Mouse (Mus musculus) CH12.LX (cell line): Measurements from ENCODE around the gene I0C0044D17Rik. TPM values are rescaled to one million over a fixed set of nuclear protein-coding genes. Genes with fewer than 3 reads are reported as not detected.

Experiments used
- DNase-seq: peaks from one replicate; pipeline ENCODE4 v3.0.0-alpha.2; 2013; ENCODE audit errors: extremely low read depth
- H3K27ac ChIP-seq: 2 replicates; pipeline ENCODE4 v1.5.1; 2012; ENCODE audit warnings: low read depth, mild to moderate bottlenecking, control low read depth, moderate library complexity; ENCODE audit not compliant: insufficient read depth
- H3K27me3 ChIP-seq: replicated peaks from 2 replicates; pipeline ENCODE3; 2012; ENCODE audit warnings: inconsistent platforms
- H3K36me3 ChIP-seq, 2 experiments: replicated peaks in 1 of 2; 2 replicates each; pipeline versions ENCODE3 to v1.6.1; 2012; ENCODE audit warnings: inconsistent platforms in 1 of 2, low read length in 1 of 2, mild to moderate bottlenecking in 1 of 2, mixed read lengths in 1 of 2, moderate library complexity in 1 of 2; ENCODE audit not compliant: control insufficient read depth in 1 of 2, insufficient read depth in 1 of 2
- H3K4me1 ChIP-seq, 2 experiments: 2 replicates each; pipeline ENCODE4 v1.6.1; 2012; ENCODE audit warnings: inconsistent platforms in 1 of 2, moderate library complexity in 1 of 2; ENCODE audit not compliant: insufficient read depth in 2 of 2, control insufficient read depth in 1 of 2
- H3K4me2 ChIP-seq: 2 replicates; pipeline ENCODE4 v1.6.1; 2012; ENCODE audit warnings: low read depth, mild to moderate bottlenecking, control low read depth; ENCODE audit not compliant: poor library complexity, insufficient read depth, severe bottlenecking
- H3K4me3 ChIP-seq, 3 experiments: fragments of 150-350 bp in 1 of 3; sonication (generic) in 1 of 3; replicated peaks in 1 of 3; 2 replicates each; pipeline versions ENCODE3 to v1.5.1; 2011 to 2012; ENCODE audit warnings: low read depth in 2 of 3, low read length in 2 of 3, mild to moderate bottlenecking in 2 of 3, moderate library complexity in 2 of 3, control low read depth in 1 of 3, improper control_type of control experiment in 1 of 3, inconsistent platforms in 1 of 3, mixed read lengths in 1 of 3; ENCODE audit not compliant: poor library complexity in 1 of 3
- H3K79me2 ChIP-seq: replicated peaks from 2 replicates; pipeline ENCODE4 v1.6.1; 2012; ENCODE audit warnings: mild to moderate bottlenecking, moderate library complexity; ENCODE audit not compliant: control insufficient read depth, poor library complexity, insufficient read depth, severe bottlenecking; ENCODE audit errors: extremely low read depth
- H3K9ac ChIP-seq: 2 replicates; pipeline ENCODE4 v1.6.1; 2012; ENCODE audit warnings: low read depth, mild to moderate bottlenecking, control low read depth, moderate library complexity; ENCODE audit not compliant: insufficient read depth
- H3K9me3 ChIP-seq: replicated peaks from 2 replicates; pipeline ENCODE3; 2012; ENCODE audit warnings: low read length, inconsistent platforms, mixed read lengths
- MYC ChIP-seq: IDR thresholded peaks from 2 replicates; pipeline ENCODE4 v1.6.1; 2011; ENCODE audit warnings: low read depth, mild to moderate bottlenecking, improper control_type of control experiment, low read length
- UBTF ChIP-seq: IDR thresholded peaks from 2 replicates; pipeline ENCODE4 v1.6.1; 2012; ENCODE audit warnings: low read depth, mild to moderate bottlenecking, inconsistent platforms, low read length, improper control_type of control experiment, moderate library complexity
- dilution Hi-C: fragments of 300-500 bp; cut with MboI; formaldehyde crosslinking; loops from 2 replicates; pipeline ENCODE4 v1.14.3; 2020; ENCODE audit warnings: low sequenced_read_pairs; ENCODE audit not compliant: extremely low pct_unique_long_range_greater_than_20kb, extremely low pct_ligation_motif_present
- in situ Hi-C: fragments of 300-500 bp; cut with MboI; formaldehyde crosslinking; loops from 3 replicates; pipeline ENCODE4 v1.14.3; 2019; ENCODE audit warnings: low sequenced_read_pairs, low pct_ligation_motif_present, low pct_unique_long_range_greater_than_20kb, mixed read lengths
- polyA plus RNA-seq: library from polyadenylated mRNA; unstranded; fragments of >175 nt; gene quantifications from 2 replicates; pipeline ENCODE4 v1.2.1, GENCODE M21; 2012; ENCODE audit warnings: low read depth; ENCODE audit not compliant: insufficient read length
- total RNA-seq, 2 experiments: library from RNA; depleted of rRNA; stranded (reverse); fragments of 300-350 nt in 1 of 2; fragments of >200 nt in 1 of 2; gene quantifications; 2 replicates each; pipeline ENCODE4 v1.2.3; 2012 to 2014

I0C0044D17Rik gene
- total and polyA plus RNA-seq, 3 experiments = not detected

- no peak overlapping the region for H3K4me3 ChIP-seq
- no peak for DNase-seq
- no peak overlapping the region for H3K27ac ChIP-seq
- peaks cover 82% of the 10 kb centered on the region for H3K9me3 ChIP-seq
- H3K36me3 ChIP-seq = no peaks in the 10 kb centered on the region
- dilution Hi-C loops (no loop called here), in situ Hi-C loops (no loop called here)
- TF ChIP-seq UBTF = no peak
- TF ChIP-seq MYC = no peak
- H3K27me3 ChIP-seq = no peaks in the 10 kb centered on the region
- H3K9ac ChIP-seq = no peak overlapping the region
- no peaks in the 10 kb centered on the region for H3K4me1 ChIP-seq
- H3K79me2 ChIP-seq = no peaks in the 10 kb centered on the region
- H3K4me2 ChIP-seq = no peak overlapping the region
Observed at GRCm38 (mm10) chr4:98773785-98774184, 49.9 kb downstream of the I0C0044D17Rik start.

Other genes with a start within 250 kb of the I0C0044D17Rik start
- not detected in 2 replicates for gene L1td1, start 97.1 kb downstream of the I0C0044D17Rik start, total RNA-seq (2012; rRNA removed)
- gene L1td1, start 97.1 kb downstream of the I0C0044D17Rik start, total RNA-seq (2014; rRNA removed) = not detected in 2 replicates
- not detected in 2 replicates for gene L1td1, start 97.1 kb downstream of the I0C0044D17Rik start, polyA plus RNA-seq
- not detected in 2 replicates for gene Kank4, start 6.3 kb downstream of the I0C0044D17Rik start, total RNA-seq (2012; rRNA removed)
- gene Kank4, start 6.3 kb downstream of the I0C0044D17Rik start, total RNA-seq (2014; rRNA removed) = not detected in 2 replicates
- gene Kank4, start 6.3 kb downstream of the I0C0044D17Rik start, polyA plus RNA-seq = not detected in 2 replicates
- gene Usp1, start 100.0 kb upstream of the I0C0044D17Rik start, total RNA-seq (2012; rRNA removed) = 40.9 and 46.1 TPM in 2 replicates
- 142 and 149 TPM in 2 replicates for gene Usp1, start 100.0 kb upstream of the I0C0044D17Rik start, total RNA-seq (2014; rRNA removed)
- gene Usp1, start 100.0 kb upstream of the I0C0044D17Rik start, polyA plus RNA-seq = 115 and 118 TPM in 2 replicates
- gene Angptl3, start 207.1 kb upstream of the I0C0044D17Rik start, total RNA-seq (2012; rRNA removed) = not detected in 2 replicates
- gene Angptl3, start 207.1 kb upstream of the I0C0044D17Rik start, total RNA-seq (2014; rRNA removed) = not detected in 2 replicates
- gene Angptl3, start 207.1 kb upstream of the I0C0044D17Rik start, polyA plus RNA-seq = not detected in 2 replicates